Mouse (Mus musculus) MEL (cell line): ENCODE measurements at regions not wholly inside any gene's neighbourhood (a gene's known extent, or its start where the extent isn't known, plus 50 kb on each side); places are given as distances from the start of the nearest gene placed in this dataset.

Source experiments
- DNase-seq: peaks from one replicate; pipeline ENCODE4 v3.0.0; 2011; ENCODE audit warnings: low read depth, low spot score
- H3K27ac ChIP-seq: 2 replicates; pipeline ENCODE4 v1.5.1; 2012; ENCODE audit warnings: low read depth, mild to moderate bottlenecking, control low read depth, low read length, moderate library complexity; ENCODE audit not compliant: control insufficient read depth
- H3K27me3 ChIP-seq, 2 experiments: fragments of 150-350 bp in 1 of 2; sonication (generic) in 1 of 2; 2 replicates each; pipeline ENCODE4 v1.6.1; 2012; ENCODE audit warnings: low read length in 2 of 2, mild to moderate bottlenecking in 2 of 2, improper control_type of control experiment in 1 of 2, moderate library complexity in 1 of 2; ENCODE audit not compliant: insufficient read depth in 2 of 2, control insufficient read depth in 1 of 2
- H3K36me3 ChIP-seq, 2 experiments: 2 replicates each; pipeline ENCODE4 v1.6.1; 2012 to 2014; ENCODE audit warnings: low read length in 2 of 2, improper control_type of control experiment in 1 of 2, inconsistent platforms in 1 of 2, mild to moderate bottlenecking in 1 of 2; ENCODE audit not compliant: insufficient read depth in 2 of 2, control insufficient read depth in 1 of 2
- H3K4me1 ChIP-seq, 2 experiments: fragments of 150-350 bp in 1 of 2; sonication (generic) in 1 of 2; 2 replicates each; pipeline ENCODE4 v1.6.1; 2012; ENCODE audit warnings: low read length in 2 of 2, improper control_type of control experiment in 1 of 2, mild to moderate bottlenecking in 1 of 2; ENCODE audit not compliant: insufficient read depth in 2 of 2, control insufficient read depth in 1 of 2
- H3K4me3 ChIP-seq, 2 experiments: fragments of 150-350 bp in 1 of 2; sonication (generic) in 1 of 2; 2 replicates each; pipeline ENCODE4 v1.5.1; 2012; ENCODE audit warnings: low read depth in 2 of 2, low read length in 2 of 2, mild to moderate bottlenecking in 2 of 2, moderate library complexity in 2 of 2, control low read depth in 1 of 2, improper control_type of control experiment in 1 of 2; ENCODE audit not compliant: control insufficient read depth in 1 of 2, insufficient read depth in 1 of 2
- H3K79me2 ChIP-seq: 2 replicates; pipeline ENCODE4 v1.6.1; 2012; ENCODE audit warnings: mild to moderate bottlenecking, low read length, moderate library complexity; ENCODE audit not compliant: control insufficient read depth, poor library complexity, insufficient read depth
- H3K9ac ChIP-seq: 2 replicates; pipeline ENCODE4 v1.6.1; 2012; ENCODE audit warnings: low read depth, mild to moderate bottlenecking, control low read depth, low read length, moderate library complexity; ENCODE audit not compliant: control insufficient read depth, poor library complexity, severe bottlenecking
- H3K9me3 ChIP-seq: fragments of 150-350 bp; sonication (generic); replicated peaks from 2 replicates; pipeline ENCODE4 v1.6.1; 2012; ENCODE audit warnings: mild to moderate bottlenecking, low read length, improper control_type of control experiment, moderate library complexity; ENCODE audit not compliant: insufficient read depth
- CHD1 ChIP-seq: IDR thresholded peaks from 2 replicates; pipeline ENCODE4 v1.6.1; 2012; ENCODE audit warnings: low read depth, mild to moderate bottlenecking, inconsistent platforms, low read length, improper control_type of control experiment
- EP300 ChIP-seq, 2 experiments: IDR thresholded peaks; 2 replicates each; pipeline ENCODE4 v1.6.1; 2011; ENCODE audit warnings: improper control_type of control experiment in 2 of 2, low read length in 2 of 2, low read depth in 1 of 2, mild to moderate bottlenecking in 1 of 2
- ETS1 ChIP-seq: IDR thresholded peaks from 2 replicates; pipeline ENCODE4 v1.6.1; 2012; ENCODE audit warnings: low read depth, mild to moderate bottlenecking, inconsistent platforms, low read length, improper control_type of control experiment, moderate library complexity
- GABPA ChIP-seq: IDR thresholded peaks from 2 replicates; pipeline ENCODE4 v1.6.1; 2012; ENCODE audit warnings: low read depth, mild to moderate bottlenecking, inconsistent platforms, low read length, improper control_type of control experiment, moderate library complexity
- KAT2A ChIP-seq: conservative IDR thresholded peaks from 2 replicates; pipeline ENCODE4 v1.6.1; 2012; ENCODE audit warnings: low read depth, low read length, improper control_type of control experiment, inconsistent platforms
- MAFK ChIP-seq: IDR thresholded peaks from 2 replicates; pipeline ENCODE4 v1.6.1; 2011; ENCODE audit warnings: low read depth, mild to moderate bottlenecking, low read length, improper control_type of control experiment, borderline replicate concordance
- MEF2A ChIP-seq: IDR thresholded peaks from 2 replicates; pipeline ENCODE4 v1.6.1; 2014; ENCODE audit warnings: low read depth, mild to moderate bottlenecking, inconsistent platforms, low read length, improper control_type of control experiment; ENCODE audit not compliant: poor library complexity, insufficient replicate concordance, severe bottlenecking; ENCODE audit errors: extremely low read depth
- MXI1 ChIP-seq: IDR thresholded peaks from 2 replicates; pipeline ENCODE4 v1.6.1; 2011; ENCODE audit warnings: mild to moderate bottlenecking, low read depth, low read length, improper control_type of control experiment
- SIN3A ChIP-seq: IDR thresholded peaks from 2 replicates; pipeline ENCODE4 v1.6.1; 2012; ENCODE audit warnings: low read length, improper control_type of control experiment, inconsistent platforms
- SMC3 ChIP-seq: IDR thresholded peaks from 2 replicates; pipeline ENCODE4 v1.6.1; 2011; ENCODE audit warnings: low read depth, low read length, improper control_type of control experiment
- TCF12 ChIP-seq: IDR thresholded peaks from 2 replicates; pipeline ENCODE4 v1.6.1; 2014; ENCODE audit warnings: low read depth, mild to moderate bottlenecking, inconsistent platforms, low read length, improper control_type of control experiment, moderate library complexity
- UBTF ChIP-seq: IDR thresholded peaks from 2 replicates; pipeline ENCODE4 v1.6.1; 2012; ENCODE audit warnings: low read depth, mild to moderate bottlenecking, inconsistent platforms, low read length, improper control_type of control experiment, moderate library complexity, borderline replicate concordance; ENCODE audit not compliant: insufficient read depth
- ZC3H11A ChIP-seq: IDR thresholded peaks from 2 replicates; pipeline ENCODE4 v1.6.1; 2012; ENCODE audit warnings: low read depth, mild to moderate bottlenecking, inconsistent platforms, low read length, improper control_type of control experiment

DNA sequence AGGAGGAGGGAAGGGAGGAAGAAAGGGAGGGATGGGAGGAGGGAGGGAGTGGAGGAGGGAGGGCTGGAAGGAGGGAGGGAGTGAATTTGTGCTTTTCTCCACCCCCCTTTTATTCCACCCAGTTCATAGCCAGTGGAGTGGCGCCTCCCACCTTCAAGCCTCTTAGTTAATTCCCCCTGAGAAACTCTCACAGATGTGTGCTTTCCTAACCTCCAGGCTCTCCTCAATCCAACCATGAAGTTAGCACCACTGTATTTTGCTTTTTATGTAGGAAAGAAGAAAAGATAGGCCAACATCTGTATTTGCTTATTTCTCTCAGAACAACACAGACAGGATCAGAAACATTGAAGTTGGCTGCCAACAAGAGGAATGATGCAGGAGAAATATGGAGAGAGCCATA lies 85.7 kb downstream of the Slc4a3 start:
- no peaks in the 10 kb centered on the region for H3K4me1 ChIP-seq
- H3K9me3 ChIP-seq: no peaks in the 10 kb centered on the region
- no peak for TF ChIP-seq TCF12
- TF ChIP-seq ETS1: no peak
- TF ChIP-seq KAT2A: no peak
- TF ChIP-seq UBTF: no peak
- no peak for TF ChIP-seq CHD1
- no peak for TF ChIP-seq SMC3
- TF ChIP-seq MEF2A: no peak
- TF ChIP-seq MAFK: no peak
- TF ChIP-seq GABPA: no peak
- no peak overlapping the region for H3K27ac ChIP-seq
- H3K4me3 ChIP-seq: no peak overlapping the region
- no peak for DNase-seq
- H3K36me3 ChIP-seq: no peaks in the 10 kb centered on the region
- H3K9ac ChIP-seq: no peak overlapping the region
- H3K27me3 ChIP-seq: no peaks in the 10 kb centered on the region
- H3K79me2 ChIP-seq: no peaks in the 10 kb centered on the region

GRCm38 (mm10) chr1:75635591-75635990 lies 89.5 kb downstream of the Slc4a3 start:
- no peaks in the 10 kb centered on the region for H3K79me2 ChIP-seq
- no peak overlapping the region for H3K9ac ChIP-seq
- no peaks in the 10 kb centered on the region for H3K9me3 ChIP-seq
- H3K4me3 ChIP-seq: no peak overlapping the region
- no peak for DNase-seq
- H3K27ac ChIP-seq: no peak overlapping the region
- H3K27me3 ChIP-seq: no peaks in the 10 kb centered on the region
- TF ChIP-seq ZC3H11A (no peak), MXI1 (no peak), ETS1 (no peak), KAT2A (no peak), SIN3A (no peak), EP300 (IDR thresholded peaks at IDR 0.05; ENCODE audit: low read depth in 1 of 2, low read length in 2 of 2) (no peak)
- no peaks in the 10 kb centered on the region for H3K4me1 ChIP-seq
- H3K36me3 ChIP-seq: no peaks in the 10 kb centered on the region
